Mouse (Mus musculus): ENCODE measurements around the gene B020031M17Rik. TPM values are rescaled to one million over a fixed set of nuclear protein-coding genes. Genes with fewer than 3 reads are reported as not detected.
"Not testable (repeated sequence)": the region's sequence is repeated elsewhere in the genome, so short reads cannot be mapped to it uniquely, and the experiment has no call there.

B020031M17Rik gene
- total RNA-seq (2015; ENCODE audit: low replicate concordance) (not detected in 2 replicates), total RNA-seq (2017; ENCODE audit: low replicate concordance) (not detected in 2 replicates)

DNA sequence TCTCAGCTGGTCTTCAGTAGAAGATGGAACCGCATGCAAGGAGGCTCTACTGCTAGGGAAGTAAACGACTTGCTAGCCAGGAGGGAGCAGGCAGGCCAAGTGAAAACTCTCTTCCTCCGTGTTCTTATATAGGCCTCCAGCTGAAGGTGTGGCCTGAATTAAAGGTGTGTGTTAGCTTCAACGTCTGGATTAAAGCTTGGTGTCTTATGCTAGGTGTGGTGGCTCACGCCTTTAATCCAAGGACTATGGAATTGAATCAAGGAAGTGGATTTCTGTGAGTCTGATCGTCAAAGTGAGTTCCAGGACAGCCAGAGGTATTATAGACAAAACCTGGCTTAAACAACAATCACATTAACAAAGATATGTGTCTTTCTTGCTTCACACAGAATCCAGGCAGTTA, at the start of gene B020031M17Rik:
TSS of gene B020031M17Rik (minus strand) at position 101 of the 400 bp plus-strand sequence.
- ATAC-seq (replicated peaks; ENCODE audit: low FRiP score, poor library complexity, severe bottlenecking), result not testable (repeated sequence)

DNA sequence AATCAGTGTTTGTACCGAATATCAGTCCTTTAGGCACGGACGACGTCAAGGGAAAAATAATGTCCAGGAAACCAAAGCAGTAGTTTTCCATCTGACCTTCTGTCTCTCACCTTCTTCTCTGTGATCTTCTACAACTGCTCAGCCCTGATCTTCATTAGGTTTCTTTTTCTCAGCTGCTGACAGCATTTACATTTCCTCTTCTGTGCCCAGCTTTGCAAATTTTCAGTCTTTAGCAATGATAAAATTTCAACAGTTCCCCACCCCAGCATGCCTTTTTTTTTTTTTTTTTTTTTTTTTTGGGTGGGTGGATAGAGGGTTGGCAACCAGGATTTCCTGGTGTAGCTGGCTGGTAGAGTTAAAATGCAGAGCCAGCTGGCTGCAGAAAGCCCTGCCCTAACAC, 48.6 kb upstream of the B020031M17Rik start:
- not testable (repeated sequence) for ATAC-seq (replicated peaks; ENCODE audit: low FRiP score, poor library complexity, severe bottlenecking)

GRCm38 (mm10) chr13:119998442-119999086, 48.0 kb upstream of the B020031M17Rik start:
- not testable (repeated sequence) for ATAC-seq (replicated peaks; ENCODE audit: low FRiP score, poor library complexity, severe bottlenecking)

DNA sequence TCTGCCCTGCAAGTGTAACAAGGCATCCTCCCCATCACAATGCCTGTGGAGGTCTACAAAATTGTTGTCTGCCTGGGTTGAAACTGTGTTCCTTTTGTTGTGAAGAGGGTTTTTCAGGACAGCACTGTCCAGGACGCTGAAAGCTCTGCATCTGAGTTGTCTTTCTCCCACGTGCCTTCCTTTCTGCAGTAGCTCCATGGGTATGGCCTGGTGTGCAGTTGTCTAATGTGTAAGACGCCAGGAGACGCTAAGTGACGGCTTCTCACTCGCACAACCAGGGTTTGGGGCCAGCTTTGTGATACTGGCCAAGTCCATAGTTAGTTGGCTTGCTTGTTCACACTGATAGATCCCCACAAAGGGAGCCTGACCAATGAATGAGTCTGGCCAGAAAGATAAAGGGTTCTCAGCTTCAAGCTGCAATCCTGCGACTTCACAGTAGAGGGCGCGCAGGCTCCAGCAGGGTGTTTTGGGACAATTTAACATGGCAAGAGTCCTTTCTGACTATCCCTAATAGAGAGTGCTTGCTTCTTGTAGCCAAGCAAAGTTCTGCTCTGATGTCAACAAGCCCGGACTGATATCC, 41.4 kb upstream of the B020031M17Rik start:
- ATAC-seq (replicated peaks; ENCODE audit: low FRiP score, poor library complexity, severe bottlenecking), result peak; percentile 72

- ATAC-seq (replicated peaks; ENCODE audit: low FRiP score, poor library complexity, severe bottlenecking), result not testable (repeated sequence)
These were observed 40.7 kb upstream of the B020031M17Rik start for GRCm38 (mm10) chr13:119991264-119991663.

DNA sequence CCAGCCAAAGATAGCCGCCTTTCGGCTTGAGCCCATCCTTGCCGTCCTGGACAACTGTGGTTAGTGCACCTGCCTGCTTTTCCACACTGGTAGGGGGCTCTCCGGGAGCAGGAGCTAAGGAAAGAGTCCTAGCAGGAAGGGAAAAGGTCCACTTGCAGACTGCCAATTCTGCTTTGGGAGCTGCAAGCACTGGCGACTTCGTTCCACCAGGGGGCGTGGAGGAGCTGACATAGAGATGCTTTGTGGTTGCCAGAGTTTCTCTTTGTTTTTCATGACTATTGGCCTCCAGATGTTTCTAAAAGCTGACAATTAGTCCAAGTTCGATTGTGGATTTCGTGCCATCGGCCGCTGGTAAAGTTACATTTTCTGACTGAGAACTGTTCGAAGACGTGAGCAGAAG, 18.6 kb upstream of the B020031M17Rik start:
- ATAC-seq (replicated peaks; ENCODE audit: low FRiP score, poor library complexity, severe bottlenecking), result peak; percentile 60; the same call in 1 of the 2 replicates

DNA sequence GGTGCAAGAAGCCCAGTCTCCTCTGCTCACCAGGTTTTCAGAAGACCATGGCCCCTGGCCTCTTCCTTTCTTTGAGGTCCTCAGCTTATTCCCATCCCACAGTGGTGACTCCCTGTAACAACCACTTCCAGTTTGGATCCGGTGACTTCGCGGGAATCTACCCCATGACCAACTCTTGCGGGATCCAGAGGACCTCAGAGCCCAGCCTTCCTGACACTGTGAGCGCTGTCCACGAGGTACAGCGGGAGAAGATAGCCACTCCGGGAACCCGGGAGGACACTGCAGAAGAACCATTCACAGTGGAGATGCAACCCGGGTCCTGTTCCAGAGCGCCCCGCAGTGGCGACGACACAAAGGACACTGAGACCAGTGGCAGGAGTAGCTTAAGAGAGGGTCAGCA, 17.6 kb upstream of the B020031M17Rik start:
- ATAC-seq (replicated peaks; ENCODE audit: low FRiP score, poor library complexity, severe bottlenecking), result 0 out of 2 replicates have a peak, but pooled peaks have one; percentile 23

DNA sequence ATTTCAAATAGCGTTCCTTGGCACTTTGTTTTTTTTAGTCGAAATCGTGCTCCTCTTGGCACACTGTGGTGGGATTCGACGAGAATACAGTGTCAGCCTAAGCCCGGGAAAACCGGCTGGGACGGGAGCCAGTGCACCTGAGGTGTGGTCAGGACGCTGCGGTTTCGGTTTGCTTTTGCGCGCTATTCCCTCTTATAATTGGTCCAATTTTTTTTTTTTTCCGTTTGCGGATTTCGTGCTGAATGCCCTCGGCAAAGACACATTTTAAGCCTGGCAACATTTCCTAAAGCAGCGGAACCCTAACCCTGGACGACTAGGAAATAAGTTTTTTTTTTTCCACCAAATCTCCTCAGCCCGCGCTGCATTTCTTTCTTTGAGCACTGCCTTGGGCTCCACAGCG, 15.4 kb upstream of the B020031M17Rik start:
- ATAC-seq (replicated peaks; ENCODE audit: low FRiP score, poor library complexity, severe bottlenecking), result not testable (repeated sequence)

GRCm38 (mm10) chr13:119965302-119965952, 14.8 kb upstream of the B020031M17Rik start:
- ATAC-seq (replicated peaks; ENCODE audit: low FRiP score, poor library complexity, severe bottlenecking), result not testable (repeated sequence)

DNA sequence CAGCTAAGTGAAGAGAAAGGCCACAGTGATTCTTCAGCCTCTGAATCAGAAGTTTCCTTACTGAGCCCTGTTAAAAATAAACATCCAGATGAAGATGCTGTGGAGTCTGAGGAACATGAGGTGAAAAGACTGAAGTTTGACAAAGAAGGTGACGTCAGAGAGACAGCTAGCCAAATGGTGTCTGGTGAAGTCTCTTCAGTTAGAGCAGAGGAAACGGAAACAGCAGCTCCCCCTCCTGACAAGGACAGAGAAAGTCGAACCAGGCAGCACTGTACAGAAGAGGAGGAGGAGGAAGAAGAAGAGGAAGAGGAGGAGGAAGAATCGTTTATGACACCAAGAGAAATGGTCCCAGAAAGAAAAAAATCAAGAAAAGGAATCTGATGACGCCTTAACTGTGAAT, 12.2 kb upstream of the B020031M17Rik start:
- not testable (repeated sequence) for ATAC-seq (replicated peaks; ENCODE audit: low FRiP score, poor library complexity, severe bottlenecking)

DNA sequence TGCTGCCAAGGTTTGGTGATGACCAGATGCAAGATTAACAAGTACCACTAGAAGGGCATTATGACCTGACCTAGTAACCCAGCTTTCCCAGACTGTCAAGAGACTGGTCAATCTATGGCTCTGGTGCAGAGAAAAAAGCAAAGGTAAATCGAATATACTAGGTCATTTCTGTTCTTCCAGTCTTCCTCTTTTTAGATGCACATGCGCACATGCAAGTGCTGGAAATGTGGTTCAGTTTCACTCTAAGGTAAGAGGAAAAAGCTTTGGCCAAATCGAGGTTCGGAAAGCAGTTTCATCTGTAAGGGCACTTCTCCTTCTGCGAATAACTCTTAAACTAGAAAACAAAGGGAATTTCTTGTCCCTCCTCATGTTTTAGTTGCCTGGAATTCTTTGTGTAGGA, 5.0 kb upstream of the B020031M17Rik start:
- ATAC-seq (replicated peaks; ENCODE audit: low FRiP score, poor library complexity, severe bottlenecking), result not testable (repeated sequence)

DNA sequence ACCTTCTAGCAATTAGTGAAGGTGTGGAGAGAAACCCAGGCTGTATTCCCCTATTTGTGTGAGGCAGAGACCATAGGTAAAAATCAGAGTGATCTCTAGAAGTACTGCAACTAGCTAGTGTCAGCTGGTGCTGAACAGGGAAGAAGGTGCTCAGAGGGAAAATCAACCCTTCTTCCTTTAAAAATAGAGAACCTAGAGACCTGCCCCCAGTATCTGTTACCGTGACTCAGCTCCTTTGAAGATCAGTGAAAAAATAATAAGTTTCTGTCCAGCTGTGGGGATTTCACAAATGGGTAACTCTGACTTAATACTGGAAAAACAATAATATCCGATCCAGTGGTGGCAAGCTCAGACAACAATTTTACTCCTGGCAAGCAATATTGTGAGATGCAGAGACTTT, 4.5 kb upstream of the B020031M17Rik start:
- not testable (repeated sequence) for ATAC-seq (replicated peaks; ENCODE audit: low FRiP score, poor library complexity, severe bottlenecking)

DNA sequence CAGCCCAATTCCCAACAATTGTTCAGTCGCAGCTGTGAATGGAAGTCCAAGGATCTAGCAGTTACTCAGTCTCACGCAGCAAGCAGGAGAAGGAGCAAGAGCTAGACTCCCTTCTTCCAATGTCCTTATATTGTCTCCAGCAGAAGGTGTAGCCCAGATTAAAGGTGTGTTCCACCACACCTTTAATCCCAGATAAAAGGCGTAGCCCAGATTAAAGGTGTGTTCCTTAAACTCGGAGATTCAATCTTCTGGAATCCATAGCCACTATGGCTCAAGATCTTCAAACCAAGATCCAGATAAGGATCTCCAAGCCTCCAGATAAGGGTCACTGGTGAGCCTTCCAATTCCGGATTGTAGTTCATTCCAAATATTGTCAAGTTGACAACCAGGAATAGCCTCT, 21.4 kb downstream of the B020031M17Rik start, which contains the start of gene Gm21761:
TSS of gene Gm21761 (minus strand) at position 101 of the 400 bp plus-strand sequence.
- not testable (repeated sequence) for ATAC-seq (replicated peaks; ENCODE audit: low FRiP score, poor library complexity, severe bottlenecking)

GRCm38 (mm10) chr13:119924597-119925340, 25.8 kb downstream of the B020031M17Rik start:
- ATAC-seq (replicated peaks; ENCODE audit: low FRiP score, poor library complexity, severe bottlenecking), result not testable (repeated sequence)

DNA sequence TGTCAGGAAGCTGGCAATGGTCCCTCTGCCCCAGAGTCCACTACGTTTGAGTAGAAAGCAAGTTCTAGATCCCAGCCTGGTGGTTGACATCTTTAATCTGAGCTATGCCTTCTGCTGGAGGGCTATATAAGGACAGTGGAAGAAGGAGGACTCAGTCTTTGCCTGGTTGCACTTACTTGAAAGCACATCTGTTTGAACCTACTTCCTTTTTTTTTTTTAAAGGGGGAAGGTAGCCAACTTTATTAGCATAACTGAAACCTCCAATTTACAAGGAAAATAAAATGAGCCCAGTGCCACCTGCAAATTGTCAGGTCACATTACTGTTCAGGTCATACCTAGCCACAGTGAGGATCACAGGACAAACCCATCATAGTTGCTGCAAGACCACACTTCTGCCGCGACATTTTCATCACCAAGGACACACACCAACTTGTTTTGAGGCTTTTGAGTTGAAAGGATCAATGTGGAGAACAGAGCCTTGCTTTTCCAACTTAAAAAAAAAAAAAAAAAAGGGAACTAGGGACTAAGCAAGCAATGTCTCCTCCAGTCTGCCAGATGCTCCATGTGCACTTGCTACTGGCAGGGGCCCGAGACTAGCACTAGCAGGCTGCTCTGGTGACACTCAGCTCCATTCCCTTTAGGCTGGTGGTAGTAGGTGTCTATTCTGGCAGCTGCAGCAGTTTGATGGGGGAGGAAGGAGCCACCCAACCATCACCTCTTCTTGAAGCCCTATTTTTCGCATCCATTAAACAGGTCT, 33.5 kb downstream of the B020031M17Rik start:
- not testable (repeated sequence) for ATAC-seq (replicated peaks; ENCODE audit: low FRiP score, poor library complexity, severe bottlenecking)

- not testable (repeated sequence) for ATAC-seq (replicated peaks; ENCODE audit: low FRiP score, poor library complexity, severe bottlenecking)
These were observed 34.2 kb downstream of the B020031M17Rik start for GRCm38 (mm10) chr13:119916449-119916848.
